Mouse (Mus musculus) MEL (cell line): ENCODE measurements around the gene Hes2. TPM values are rescaled to one million over a fixed set of nuclear protein-coding genes. Genes with fewer than 3 reads are reported as not detected.

Source experiments
- DNase-seq: peaks from one replicate; pipeline ENCODE4 v3.0.0; 2011; ENCODE audit warnings: low read depth, low spot score
- H3K27ac ChIP-seq: 2 replicates; pipeline ENCODE4 v1.5.1; 2012; ENCODE audit warnings: low read depth, mild to moderate bottlenecking, control low read depth, low read length, moderate library complexity; ENCODE audit not compliant: control insufficient read depth
- H3K27me3 ChIP-seq, 2 experiments: fragments of 150-350 bp in 1 of 2; sonication (generic) in 1 of 2; 2 replicates each; pipeline ENCODE4 v1.6.1; 2012; ENCODE audit warnings: low read length in 2 of 2, mild to moderate bottlenecking in 2 of 2, improper control_type of control experiment in 1 of 2, moderate library complexity in 1 of 2; ENCODE audit not compliant: insufficient read depth in 2 of 2, control insufficient read depth in 1 of 2
- H3K36me3 ChIP-seq, 2 experiments: 2 replicates each; pipeline ENCODE4 v1.6.1; 2012 to 2014; ENCODE audit warnings: low read length in 2 of 2, improper control_type of control experiment in 1 of 2, inconsistent platforms in 1 of 2, mild to moderate bottlenecking in 1 of 2; ENCODE audit not compliant: insufficient read depth in 2 of 2, control insufficient read depth in 1 of 2
- H3K4me1 ChIP-seq, 2 experiments: fragments of 150-350 bp in 1 of 2; sonication (generic) in 1 of 2; 2 replicates each; pipeline ENCODE4 v1.6.1; 2012; ENCODE audit warnings: low read length in 2 of 2, improper control_type of control experiment in 1 of 2, mild to moderate bottlenecking in 1 of 2; ENCODE audit not compliant: insufficient read depth in 2 of 2, control insufficient read depth in 1 of 2
- H3K4me3 ChIP-seq, 2 experiments: fragments of 150-350 bp in 1 of 2; sonication (generic) in 1 of 2; 2 replicates each; pipeline ENCODE4 v1.5.1; 2012; ENCODE audit warnings: low read depth in 2 of 2, low read length in 2 of 2, mild to moderate bottlenecking in 2 of 2, moderate library complexity in 2 of 2, control low read depth in 1 of 2, improper control_type of control experiment in 1 of 2; ENCODE audit not compliant: control insufficient read depth in 1 of 2, insufficient read depth in 1 of 2
- H3K79me2 ChIP-seq: 2 replicates; pipeline ENCODE4 v1.6.1; 2012; ENCODE audit warnings: mild to moderate bottlenecking, low read length, moderate library complexity; ENCODE audit not compliant: control insufficient read depth, poor library complexity, insufficient read depth
- H3K9ac ChIP-seq: 2 replicates; pipeline ENCODE4 v1.6.1; 2012; ENCODE audit warnings: low read depth, mild to moderate bottlenecking, control low read depth, low read length, moderate library complexity; ENCODE audit not compliant: control insufficient read depth, poor library complexity, severe bottlenecking
- H3K9me3 ChIP-seq: fragments of 150-350 bp; sonication (generic); replicated peaks from 2 replicates; pipeline ENCODE4 v1.6.1; 2012; ENCODE audit warnings: mild to moderate bottlenecking, low read length, improper control_type of control experiment, moderate library complexity; ENCODE audit not compliant: insufficient read depth
- BHLHE40 ChIP-seq: IDR thresholded peaks from 2 replicates; pipeline ENCODE4 v1.6.1; 2012; ENCODE audit warnings: low read depth, mild to moderate bottlenecking, inconsistent platforms, low read length, improper control_type of control experiment, borderline replicate concordance
- ELF1 ChIP-seq: IDR thresholded peaks from 2 replicates; pipeline ENCODE4 v1.6.1; 2014; ENCODE audit warnings: low read depth, mild to moderate bottlenecking, inconsistent platforms, low read length, improper control_type of control experiment, moderate library complexity
- EP300 ChIP-seq, 2 experiments: IDR thresholded peaks; 2 replicates each; pipeline ENCODE4 v1.6.1; 2011; ENCODE audit warnings: improper control_type of control experiment in 2 of 2, low read length in 2 of 2, low read depth in 1 of 2, mild to moderate bottlenecking in 1 of 2
- ETS1 ChIP-seq: IDR thresholded peaks from 2 replicates; pipeline ENCODE4 v1.6.1; 2012; ENCODE audit warnings: low read depth, mild to moderate bottlenecking, inconsistent platforms, low read length, improper control_type of control experiment, moderate library complexity
- GATA1 ChIP-seq: IDR thresholded peaks from 2 replicates; pipeline ENCODE4 v1.6.1; 2011; ENCODE audit warnings: low read depth, low read length, improper control_type of control experiment
- HCFC1 ChIP-seq: IDR thresholded peaks from 2 replicates; pipeline ENCODE4 v1.6.1; 2012; ENCODE audit warnings: low read depth, mild to moderate bottlenecking, inconsistent platforms, low read length, improper control_type of control experiment, moderate library complexity
- KAT2A ChIP-seq: conservative IDR thresholded peaks from 2 replicates; pipeline ENCODE4 v1.6.1; 2012; ENCODE audit warnings: low read depth, low read length, improper control_type of control experiment, inconsistent platforms
- MAFK ChIP-seq: IDR thresholded peaks from 2 replicates; pipeline ENCODE4 v1.6.1; 2011; ENCODE audit warnings: low read depth, mild to moderate bottlenecking, low read length, improper control_type of control experiment, borderline replicate concordance
- MXI1 ChIP-seq: IDR thresholded peaks from 2 replicates; pipeline ENCODE4 v1.6.1; 2011; ENCODE audit warnings: mild to moderate bottlenecking, low read depth, low read length, improper control_type of control experiment
- MYC ChIP-seq: IDR thresholded peaks from 2 replicates; pipeline ENCODE4 v1.6.1; 2011; ENCODE audit warnings: low read depth, mild to moderate bottlenecking, low read length, improper control_type of control experiment, moderate library complexity
- NELFE ChIP-seq: IDR thresholded peaks from 2 replicates; pipeline ENCODE4 v1.6.1; 2011; ENCODE audit warnings: low read depth, low read length, improper control_type of control experiment
- NRF1 ChIP-seq: IDR thresholded peaks from 2 replicates; pipeline ENCODE4 v1.6.1; 2014; ENCODE audit warnings: low read depth, mild to moderate bottlenecking, inconsistent platforms, low read length, improper control_type of control experiment, moderate library complexity; ENCODE audit not compliant: poor library complexity, insufficient read depth, severe bottlenecking
- RCOR1 ChIP-seq: IDR thresholded peaks from 2 replicates; pipeline ENCODE4 v1.6.1; 2012; ENCODE audit warnings: low read depth, mild to moderate bottlenecking, inconsistent platforms, low read length, improper control_type of control experiment
- SIN3A ChIP-seq: IDR thresholded peaks from 2 replicates; pipeline ENCODE4 v1.6.1; 2012; ENCODE audit warnings: low read length, improper control_type of control experiment, inconsistent platforms
- SMC3 ChIP-seq: IDR thresholded peaks from 2 replicates; pipeline ENCODE4 v1.6.1; 2011; ENCODE audit warnings: low read depth, low read length, improper control_type of control experiment
- TAL1 ChIP-seq: IDR thresholded peaks from 2 replicates; pipeline ENCODE4 v1.6.1; 2012; ENCODE audit warnings: mild to moderate bottlenecking, inconsistent platforms, low read length, moderate library complexity, mixed read lengths
- TBP ChIP-seq: IDR thresholded peaks from 2 replicates; pipeline ENCODE4 v1.8.0; 2011; ENCODE audit warnings: low read depth, low read length, improper control_type of control experiment
- TCF12 ChIP-seq: IDR thresholded peaks from 2 replicates; pipeline ENCODE4 v1.6.1; 2014; ENCODE audit warnings: low read depth, mild to moderate bottlenecking, inconsistent platforms, low read length, improper control_type of control experiment, moderate library complexity
- USF1 ChIP-seq: IDR thresholded peaks from 2 replicates; pipeline ENCODE4 v1.6.1; 2014; ENCODE audit warnings: low read depth, mild to moderate bottlenecking, inconsistent platforms, low read length, improper control_type of control experiment, moderate library complexity
- USF2 ChIP-seq, 2 experiments: IDR thresholded peaks; 2 replicates each; pipeline ENCODE4 v1.6.1; 2011 to 2012; ENCODE audit warnings: improper control_type of control experiment in 2 of 2, low read length in 2 of 2, borderline replicate concordance in 1 of 2, inconsistent platforms in 1 of 2, low read depth in 1 of 2, mild to moderate bottlenecking in 1 of 2; ENCODE audit not compliant: insufficient read depth in 1 of 2
- ZMIZ1 ChIP-seq: IDR thresholded peaks from 2 replicates; pipeline ENCODE4 v1.6.1; 2012; ENCODE audit warnings: low read depth, mild to moderate bottlenecking, inconsistent platforms, low read length, improper control_type of control experiment, moderate library complexity
- ZNF384 ChIP-seq: IDR thresholded peaks from 2 replicates; pipeline ENCODE4 v1.6.1; 2012; ENCODE audit warnings: low read depth, mild to moderate bottlenecking, inconsistent platforms, low read length, improper control_type of control experiment
- polyA plus RNA-seq, 2 experiments: library from polyadenylated mRNA; stranded (reverse) in 1 of 2; unstranded in 1 of 2; fragments of >175 nt in 1 of 2; fragments of >200 nt in 1 of 2; gene quantifications; 2 replicates each; pipeline versions ENCODE4 v1.2.1 to v1.2.4; 2012; ENCODE audit warnings: low replicate concordance in 2 of 2, low read depth in 1 of 2; ENCODE audit not compliant: insufficient read length in 2 of 2, insufficient read depth in 1 of 2, missing spikeins in 1 of 2
- total RNA-seq: library from RNA; depleted of rRNA; stranded (reverse); fragments of 300-350 nt; gene quantifications from 2 replicates; pipeline ENCODE4 v1.2.3, GENCODE M21; 2012

Hes2 gene
- total and polyA plus RNA-seq, 3 experiments, result 0.28 TPM; not detected in 2

GRCm38 (mm10) chr4:152196276-152196675, 37.6 kb downstream of the Hes2 start:
- Histone ChIP-seq H3K4me1 (peaks cover 31 to 59% of the 10 kb centered on the region in 2 experiments), H3K4me3 (no peak overlapping the region), H3K27me3 (no peaks in the 10 kb centered on the region), H3K9me3 (no peaks in the 10 kb centered on the region), H3K79me2 (peaks cover 29% of the 10 kb centered on the region), H3K27ac (no peak overlapping the region), H3K9ac (no peak overlapping the region), H3K36me3 (peaks cover 0 to 41% of the 10 kb centered on the region in 2 experiments; a peak in 2 of 4 replicates)
- DNase-seq, result no peak
- TF ChIP-seq TAL1 (no peak), EP300 (IDR thresholded peaks at IDR 0.05; ENCODE audit: low read depth in 1 of 2, low read length in 2 of 2) (no peak), GATA1 (no peak), NRF1 (no peak)

GRCm38 (mm10) chr4:152197545-152197944, 38.9 kb downstream of the Hes2 start:
- TF ChIP-seq SIN3A, result peak; percentile 60; the same call in 1 of the 2 replicates
- TF ChIP-seq ELF1, result 0 out of 2 replicates have a peak, but pooled peaks have one; percentile 11
- peak; percentile 73 for TF ChIP-seq ETS1
- TF ChIP-seq MXI1, result peak; percentile 38; the same call in 1 of the 2 replicates
- no peak for TF ChIP-seq NELFE
- TF ChIP-seq EP300 (IDR thresholded peaks at IDR 0.05; ENCODE audit: low read depth in 1 of 2, low read length in 2 of 2), result peak; percentile 37 to 48; a peak in 3 of 4 replicates
- TF ChIP-seq KAT2A, result no peak
- 0 out of 2 replicates have a peak, but pooled peaks have one; percentile 10 for TF ChIP-seq BHLHE40
- TF ChIP-seq GATA1, result peak; percentile 76
- no peak for TF ChIP-seq MYC
- peak; percentile 51; the same call in 1 of the 2 replicates for TF ChIP-seq TCF12
- TF ChIP-seq, all 39 proteins: peak for 8
- peaks cover 32 to 69% of the 10 kb centered on the region in 2 experiments for H3K4me1 ChIP-seq
- peak; percentile 61 for DNase-seq
- H3K36me3 ChIP-seq, result peaks cover 0 to 51% of the 10 kb centered on the region in 2 experiments; a peak in 2 of 4 replicates
- H3K27ac ChIP-seq, result peak overlapping the region; percentile 62
- no peak overlapping the region for H3K9ac ChIP-seq
- no peak overlapping the region for H3K4me3 ChIP-seq
- H3K27me3 ChIP-seq, result no peaks in the 10 kb centered on the region
- no peaks in the 10 kb centered on the region for H3K9me3 ChIP-seq
- peaks cover 27% of the 10 kb centered on the region for H3K79me2 ChIP-seq

- Histone ChIP-seq H3K27ac (no peak overlapping the region), H3K79me2 (peaks cover 14% of the 10 kb centered on the region; the same call in 1 of the 2 replicates), H3K27me3 (no peaks in the 10 kb centered on the region), H3K9ac (no peak overlapping the region), H3K4me1 (peaks cover 29 to 58% of the 10 kb centered on the region in 2 experiments), H3K9me3 (no peaks in the 10 kb centered on the region), H3K4me3 (no peak overlapping the region), H3K36me3 (peaks cover 0 to 42% of the 10 kb centered on the region in 2 experiments; a peak in 2 of 4 replicates)
- DNase-seq, result no peak
- TF ChIP-seq RCOR1 (no peak), HCFC1 (no peak), TBP (no peak), NELFE (no peak), ZNF384 (no peak), MAFK (no peak), ZMIZ1 (no peak), MYC (no peak), USF1 (no peak), SMC3 (no peak), USF2 (IDR thresholded peaks at IDR 0.05; ENCODE audit: borderline replicate concordance in 1 of 2, insufficient read depth in 1 of 2, low read depth in 1 of 2, low read length in 2 of 2) (no peak)
These were observed 41.0 kb downstream of the Hes2 start for GRCm38 (mm10) chr4:152199617-152200016.
